Mouse (Mus musculus) mouse trophoblast stem cell (cell line): Measurements from ENCODE around the gene Zic1.

Source experiments
- in situ Hi-C, 2 experiments: fragments of 300-500 bp; cut with MseI, MboI; formaldehyde crosslinking; loops; 2 replicates in 1 of 2; 3 replicates in 1 of 2; pipeline ENCODE4 v1.15.1; 2025

Gene Zic1

GRCm38 (mm10) chr9:91384693-91385560, 19.3 kb upstream of the Zic1 start:
- in situ Hi-C loops: no loop called here

- in situ Hi-C loops: no loop called here
These were observed 18.5 kb upstream of the Zic1 start for GRCm38 (mm10) chr9:91384136-91384500.

GRCm38 (mm10) chr9:91383441-91384135, 18.0 kb upstream of the Zic1 start:
- in situ Hi-C loops: no loop called here

- in situ Hi-C loops: no loop called here
These were observed 17.1 kb upstream of the Zic1 start for GRCm38 (mm10) chr9:91382471-91383255.

GRCm38 (mm10) chr9:91382111-91382379, 16.4 kb upstream of the Zic1 start:
- in situ Hi-C loops: no loop called here

- in situ Hi-C loops: no loop called here
These were observed 15.9 kb upstream of the Zic1 start for GRCm38 (mm10) chr9:91381284-91382110.

GRCm38 (mm10) chr9:91380458-91380914, 14.9 kb upstream of the Zic1 start:
- in situ Hi-C loops: no loop called here

GRCm38 (mm10) chr9:91379781-91380457, 14.3 kb upstream of the Zic1 start:
- in situ Hi-C loops: no loop called here

GRCm38 (mm10) chr9:91379300-91379635, 13.7 kb upstream of the Zic1 start:
- in situ Hi-C loops: no loop called here

GRCm38 (mm10) chr9:91378411-91379299, 13.0 kb upstream of the Zic1 start:
- in situ Hi-C loops: no loop called here

GRCm38 (mm10) chr9:91377873-91378150, 12.2 kb upstream of the Zic1 start:
- in situ Hi-C loops: no loop called here

GRCm38 (mm10) chr9:91377036-91377872, 11.6 kb upstream of the Zic1 start:
- in situ Hi-C loops: no loop called here

- in situ Hi-C loops: no loop called here
These were observed 9.1 kb upstream of the Zic1 start for GRCm38 (mm10) chr9:91374665-91375064.

GRCm38 (mm10) chr9:91373811-91374575, 8.4 kb upstream of the Zic1 start:
- in situ Hi-C loops: no loop called here

- in situ Hi-C loops: no loop called here
These were observed 6.0 kb upstream of the Zic1 start for GRCm38 (mm10) chr9:91371608-91372007.

GRCm38 (mm10) chr9:91371011-91371410, 5.4 kb upstream of the Zic1 start:
- in situ Hi-C loops: no loop called here

- in situ Hi-C loops: no loop called here
These were observed 4.6 kb upstream of the Zic1 start for GRCm38 (mm10) chr9:91370191-91370708.

- in situ Hi-C loops: no loop called here
These were observed 3.8 kb upstream of the Zic1 start for GRCm38 (mm10) chr9:91369293-91369991.
